Mouse (Mus musculus): Measurements from ENCODE around the gene Ankrd49.

Gene Ankrd49

DNA sequence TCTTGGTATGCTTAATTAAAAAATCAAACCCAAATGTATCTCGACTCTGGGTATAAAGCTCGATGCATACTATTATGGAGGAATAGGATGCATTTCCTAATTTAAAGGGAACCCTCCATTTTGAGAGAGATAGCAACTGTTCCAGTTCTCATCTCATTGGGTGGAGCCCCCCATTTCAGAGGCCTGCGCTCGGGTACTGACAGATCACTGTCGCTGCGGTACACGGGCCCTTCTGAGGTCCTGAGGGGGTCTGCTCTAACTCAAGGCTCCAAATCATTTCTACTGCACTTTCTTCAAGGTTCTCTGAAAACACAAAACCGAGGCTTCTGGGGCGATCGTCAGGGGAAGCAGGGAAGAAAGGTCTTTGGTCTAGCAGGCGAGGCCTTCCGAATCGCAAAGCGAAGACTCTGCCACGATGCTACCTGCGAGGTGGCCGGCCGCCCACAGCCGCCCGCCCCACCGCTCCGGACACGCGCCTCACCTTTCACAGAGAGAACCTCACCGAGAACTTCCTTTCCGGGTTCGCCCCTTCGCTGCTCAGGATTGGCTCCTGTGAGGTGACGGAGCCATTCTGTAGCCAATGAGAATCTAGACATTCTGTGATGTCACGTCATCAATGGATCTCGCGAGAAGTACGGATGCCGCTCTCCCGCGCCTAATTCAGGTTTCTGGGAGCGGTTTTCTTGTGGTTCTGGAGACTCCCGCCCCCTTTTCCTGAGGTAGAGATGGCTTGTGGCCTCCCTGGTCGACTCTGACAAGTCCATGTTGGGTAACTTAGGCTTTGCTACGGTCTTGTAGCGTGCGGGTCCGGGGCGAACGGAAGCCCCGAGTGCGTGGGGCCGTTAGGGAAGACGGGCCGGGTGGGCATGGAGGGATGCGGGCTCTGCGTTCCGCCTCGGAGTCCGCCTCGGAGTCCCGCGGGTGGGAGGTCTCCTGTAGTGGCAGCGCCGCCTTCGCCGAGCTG, at the start of gene Ankrd49, which contains the start of gene Mre11a:
TSS of gene Ankrd49 (minus strand) at position 818 of the 964 bp plus-strand sequence.
TSS of gene Mre11a (plus strand) at position 616 of the 964 bp plus-strand sequence.
- DNase-seq = peak; percentile 97

DNA sequence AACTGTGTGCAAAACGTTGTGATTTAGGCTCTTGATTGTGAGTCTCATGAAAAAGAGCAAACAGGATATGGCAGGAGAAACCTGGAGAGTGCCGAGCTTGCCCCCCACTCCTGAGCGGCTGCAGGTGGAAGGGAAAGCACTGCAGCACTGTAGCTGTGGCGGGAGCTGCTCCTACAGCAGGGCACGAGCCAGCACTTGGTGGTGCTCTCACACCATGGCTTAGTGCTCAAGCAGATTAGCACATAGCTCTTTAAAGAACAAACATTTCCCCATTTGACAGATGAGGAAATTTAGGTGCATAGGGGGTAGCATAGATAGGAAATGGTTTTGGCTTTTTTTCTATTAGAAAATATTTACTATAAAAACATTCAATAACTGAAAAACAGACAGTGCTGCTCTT, 47.4 kb upstream of the Ankrd49 start:
- no peak for DNase-seq

DNA sequence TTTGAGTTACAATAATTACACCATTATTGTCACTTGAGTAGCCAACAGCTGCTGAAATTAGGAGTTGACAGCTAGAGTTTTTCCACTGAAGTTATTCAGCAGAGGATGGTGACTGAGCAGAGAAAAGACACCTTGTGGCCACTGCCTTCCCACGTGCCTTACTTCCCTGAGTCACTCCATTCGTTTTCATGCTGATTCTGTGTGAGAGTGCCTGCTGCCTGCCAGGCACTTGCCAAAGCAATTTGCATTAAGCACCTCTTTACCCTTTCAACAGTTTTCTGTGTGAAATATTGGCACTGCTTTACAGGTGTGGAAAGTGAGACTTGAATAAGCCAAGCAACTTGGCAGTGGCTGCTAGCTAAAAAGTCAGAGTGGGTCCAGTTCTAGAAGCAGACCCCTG, 43.2 kb upstream of the Ankrd49 start:
- DNase-seq = no peak

DNA sequence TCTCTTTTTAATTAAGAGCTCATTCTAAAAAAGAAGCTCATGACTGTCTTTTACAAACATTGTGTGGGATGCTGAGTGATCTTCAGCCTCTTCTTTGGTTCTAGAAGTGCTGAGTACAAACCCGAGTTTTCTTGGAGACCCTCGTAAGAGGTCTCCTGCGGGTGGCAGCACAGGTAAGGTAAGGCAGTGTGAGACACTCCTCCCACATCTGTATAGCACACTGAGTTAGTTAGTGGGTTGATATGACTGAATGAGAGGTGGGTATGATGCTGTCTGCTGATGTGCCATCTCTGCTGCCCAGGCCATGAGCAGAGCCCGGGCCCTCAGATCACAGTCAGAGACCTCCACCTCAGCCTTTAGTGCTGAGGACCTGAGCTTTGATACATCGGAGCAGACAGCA, 40.2 kb upstream of the Ankrd49 start:
- DNase-seq = no peak

DNA sequence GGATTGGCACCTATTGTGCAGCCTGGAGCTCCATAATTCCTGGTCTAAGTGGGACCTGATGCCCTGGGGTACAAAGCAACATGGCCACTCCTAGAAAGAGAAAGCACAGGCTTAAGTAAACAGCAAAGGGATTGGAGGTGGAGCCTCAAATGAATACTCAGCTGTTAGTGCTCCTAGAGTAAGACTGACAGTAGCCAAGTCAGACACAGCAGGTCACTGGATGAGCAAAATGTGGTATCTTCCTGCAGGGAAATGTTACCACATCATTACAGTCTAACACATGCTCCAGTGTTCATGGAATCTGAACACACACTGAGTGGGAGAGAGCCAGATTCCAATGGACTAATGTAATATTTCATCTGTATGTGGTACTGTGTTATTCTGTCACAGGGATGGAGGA, 36.7 kb upstream of the Ankrd49 start:
- DNase-seq = no peak

DNA sequence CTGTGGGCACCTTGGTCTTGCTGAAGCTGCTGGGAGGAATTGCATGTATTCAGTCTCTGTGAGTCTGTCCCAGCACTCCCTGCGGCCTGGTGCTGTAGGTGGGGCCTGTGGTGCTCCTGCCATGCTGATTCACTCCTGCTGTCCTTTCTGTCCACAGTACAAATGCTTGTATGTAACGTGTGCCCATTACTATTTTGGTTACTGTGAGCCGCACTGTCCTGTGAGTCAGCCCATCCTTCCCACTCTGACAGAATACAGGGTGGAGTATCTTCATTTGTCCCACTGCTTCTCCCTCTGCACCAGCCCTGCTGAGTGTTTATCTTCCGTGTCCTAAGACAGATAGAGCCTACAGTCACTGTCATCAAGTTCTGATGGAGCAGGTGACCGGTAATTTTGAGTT, 25.5 kb upstream of the Ankrd49 start:
- DNase-seq = no peak

DNA sequence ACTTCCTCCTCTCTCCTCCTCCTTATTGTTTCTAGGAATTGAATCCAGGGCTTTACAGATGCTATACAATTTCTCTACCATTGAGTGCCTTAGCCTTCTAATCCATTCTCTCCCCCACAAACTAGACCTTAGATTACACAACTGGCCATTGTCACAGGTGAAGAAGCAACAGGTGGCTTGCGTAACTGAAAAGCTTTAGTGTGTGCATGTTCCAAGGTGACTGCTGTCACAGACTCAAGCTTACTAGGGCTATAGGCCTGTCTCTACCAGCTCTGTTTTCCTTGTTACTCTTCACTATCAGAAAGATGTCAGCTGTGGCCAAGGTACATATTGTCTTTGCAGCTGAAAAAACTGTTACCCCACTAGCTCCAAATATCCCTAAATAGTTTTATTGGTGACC, 22.1 kb upstream of the Ankrd49 start:
- no peak for DNase-seq

DNA sequence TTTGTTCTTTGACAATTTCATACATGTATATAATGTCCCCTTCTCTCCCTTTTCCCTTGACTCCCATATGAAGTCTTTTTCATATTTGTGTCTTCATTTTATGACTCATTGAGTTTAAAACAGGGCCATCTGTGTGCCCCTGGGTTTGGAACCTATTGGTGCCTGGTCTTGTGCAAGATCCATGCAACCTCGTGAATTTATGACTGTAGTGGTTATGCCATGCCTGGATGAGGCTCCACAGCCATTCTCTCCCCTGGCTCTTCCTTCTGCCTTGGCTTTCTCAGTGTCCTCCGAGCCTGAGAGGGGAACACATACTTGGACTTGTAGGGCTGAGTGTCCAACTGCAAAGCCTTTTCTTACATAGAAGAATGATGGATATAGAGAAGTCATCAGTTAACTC, 21.1 kb upstream of the Ankrd49 start:
- DNase-seq = no peak

DNA sequence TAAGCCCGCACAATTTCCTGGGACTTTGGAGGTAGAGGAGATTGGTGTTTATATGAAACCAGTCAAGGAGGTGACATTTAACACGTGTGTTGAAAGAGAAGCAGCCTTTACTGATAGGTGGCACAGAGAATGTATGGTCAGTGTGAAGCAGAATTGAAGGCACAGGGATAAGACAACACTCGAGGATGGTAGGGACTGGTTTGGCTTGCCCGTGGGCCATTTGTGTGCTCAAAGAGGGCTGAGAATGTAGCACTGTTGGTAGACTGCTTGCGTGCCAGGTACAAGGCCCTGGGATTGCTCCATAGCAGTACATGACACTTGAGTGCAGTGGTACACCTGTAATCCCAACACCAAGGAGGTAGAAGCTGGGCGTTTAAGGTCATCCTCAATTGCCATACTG, 2.7 kb upstream of the Ankrd49 start:
- no peak for DNase-seq

DNA sequence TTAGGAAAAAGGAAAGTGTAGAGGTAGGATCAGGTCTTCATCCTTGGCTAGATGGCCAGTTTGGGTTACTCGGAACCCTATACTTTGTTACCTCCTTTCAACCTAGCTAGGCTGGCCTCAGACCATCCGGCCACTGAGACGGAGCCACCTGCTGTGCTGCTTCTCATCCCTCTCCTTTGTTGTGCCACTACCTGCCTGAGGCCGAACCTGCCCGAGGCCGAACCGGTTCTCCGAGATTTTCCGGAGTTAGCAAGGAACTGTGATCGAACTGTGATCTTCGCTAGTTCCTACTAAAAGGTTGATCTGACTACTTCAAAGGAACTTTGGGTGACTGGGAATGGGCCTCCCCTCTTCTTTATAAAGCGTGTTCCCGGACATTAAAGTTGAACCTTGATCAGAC, 6.3 kb downstream of the Ankrd49 start:
- no peak for DNase-seq

DNA sequence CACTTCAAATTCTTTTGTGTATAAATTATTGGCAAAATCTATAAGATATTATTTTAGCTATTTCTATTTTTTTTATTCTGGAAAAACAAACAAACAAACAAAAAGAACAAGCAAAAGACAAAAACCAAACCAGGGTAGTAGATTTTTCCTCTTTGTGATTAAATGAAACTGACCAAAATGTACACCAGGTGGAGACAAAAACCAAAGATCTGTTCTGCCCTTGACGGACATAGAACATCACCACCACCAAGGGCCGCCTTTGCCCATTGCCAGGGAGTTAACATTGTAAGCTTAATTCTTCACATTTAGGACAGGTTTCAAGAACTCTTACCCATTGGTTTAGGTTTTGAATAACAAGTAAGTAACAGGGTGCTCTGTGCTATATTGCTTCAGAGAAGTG, 10.8 kb downstream of the Ankrd49 start:
- DNase-seq = peak; percentile 11

DNA sequence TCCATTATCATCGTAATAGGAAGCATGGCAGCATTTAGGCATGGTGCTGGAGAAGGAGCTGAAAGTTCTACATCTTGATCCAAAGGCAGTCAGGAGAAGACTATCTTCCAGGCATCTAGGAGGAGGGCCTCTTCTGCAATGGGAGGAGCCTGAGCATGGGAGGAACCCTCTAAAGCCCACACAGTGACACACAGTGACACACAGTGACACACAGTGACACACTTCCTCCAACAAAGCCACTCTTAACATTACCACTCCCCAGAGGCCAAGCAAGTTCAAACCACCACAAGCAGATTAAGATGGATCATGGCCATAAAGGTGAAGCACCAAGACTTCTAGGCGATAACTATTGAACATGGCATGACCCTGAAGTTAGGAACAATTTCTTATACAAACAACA, 12.6 kb downstream of the Ankrd49 start:
- no peak for DNase-seq

DNA sequence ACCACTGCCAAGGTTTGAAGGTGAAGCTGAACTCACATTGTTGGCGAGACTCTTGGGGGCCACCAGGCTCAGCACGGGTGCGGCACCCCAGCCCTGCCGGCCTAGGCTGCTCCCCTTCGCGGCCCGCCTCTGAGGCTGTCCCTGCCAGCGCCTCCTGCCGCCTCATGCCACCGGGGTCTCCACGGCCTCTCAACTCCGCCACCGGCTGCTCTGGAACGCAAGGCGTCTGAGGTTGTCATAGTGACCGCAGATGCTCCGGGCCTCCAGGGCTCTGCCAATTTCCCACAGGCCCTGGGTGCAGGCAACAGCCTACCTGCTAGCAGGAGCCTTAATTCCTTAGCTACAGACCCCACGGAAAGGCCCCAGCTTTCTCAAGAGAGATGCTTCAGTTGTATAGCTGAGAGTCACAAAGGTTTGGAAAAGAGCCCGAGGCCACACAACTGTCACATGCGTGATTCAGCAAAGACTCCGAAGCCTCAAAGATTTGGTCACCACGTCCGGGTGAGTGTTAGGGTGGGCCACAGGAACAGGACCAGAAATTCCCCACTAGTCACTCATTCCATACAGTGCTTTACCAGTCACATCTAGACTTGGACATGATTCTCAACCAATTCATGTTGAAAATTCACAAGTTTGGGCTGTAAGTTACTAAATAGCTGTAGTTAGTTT, 13.7 kb downstream of the Ankrd49 start, which contains the start of gene 1700012B09Rik:
TSS of gene 1700012B09Rik (minus strand) at position 228 of the 669 bp plus-strand sequence.
- peak; percentile 58 for DNase-seq

DNA sequence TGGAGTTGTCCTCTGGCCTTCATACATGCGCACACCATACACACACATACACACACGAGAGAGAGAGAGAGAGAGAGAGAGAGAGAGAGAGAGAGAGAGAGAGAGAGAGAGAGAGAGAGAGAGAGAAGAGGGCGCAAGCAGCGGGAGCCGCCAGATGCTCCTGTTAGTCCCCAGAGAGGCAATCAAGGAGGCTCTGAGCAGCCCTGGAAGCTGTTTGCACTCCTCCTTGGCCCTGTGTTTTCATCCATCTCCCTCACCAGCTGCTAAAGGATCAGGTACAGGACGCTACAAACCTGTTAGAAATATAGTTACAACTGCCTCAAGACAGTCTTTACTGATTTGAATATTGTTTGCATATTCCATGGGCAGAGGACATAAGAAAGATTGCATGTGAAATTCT, 14.8 kb downstream of the Ankrd49 start:
- DNase-seq = no peak

DNA sequence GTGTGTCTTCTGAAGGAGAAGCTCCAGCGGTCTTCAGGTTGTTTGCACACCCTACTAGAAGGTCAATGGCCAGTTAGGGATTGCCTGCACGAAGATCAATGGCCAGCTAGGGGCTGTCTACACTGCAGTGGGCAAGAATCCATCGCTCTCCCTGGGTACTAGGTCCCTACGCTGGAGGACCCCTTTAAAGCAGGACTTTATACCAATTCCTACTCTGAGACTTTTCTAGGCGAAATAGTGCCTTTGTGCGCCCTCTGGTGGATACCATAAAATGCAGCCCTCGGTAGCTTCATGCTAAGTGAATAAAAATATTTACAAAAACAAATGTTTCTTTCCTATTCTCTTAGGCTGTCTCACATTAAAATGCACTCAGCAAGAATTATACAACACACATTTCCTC, 19.9 kb downstream of the Ankrd49 start:
- DNase-seq = peak; percentile 79

DNA sequence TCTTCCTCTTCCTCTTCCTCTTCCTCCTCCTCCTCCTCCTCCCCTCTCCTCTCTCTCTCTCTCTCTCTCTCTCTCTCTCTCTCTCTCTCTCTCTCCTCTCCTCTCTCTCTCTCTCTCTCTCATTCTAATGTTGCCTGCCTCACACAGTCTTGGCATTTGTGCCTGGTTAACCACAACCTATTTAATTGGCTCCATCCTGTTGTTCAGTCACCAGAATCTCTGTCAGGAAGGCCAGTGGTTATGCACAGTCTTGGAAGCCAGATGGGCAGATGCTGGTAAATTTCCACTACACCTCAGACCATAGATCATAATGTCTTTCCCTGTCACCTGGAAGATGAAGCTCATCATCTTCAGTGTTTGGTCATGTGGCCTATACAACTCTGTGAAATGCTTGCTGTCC, 25.4 kb downstream of the Ankrd49 start:
- no peak for DNase-seq

DNA sequence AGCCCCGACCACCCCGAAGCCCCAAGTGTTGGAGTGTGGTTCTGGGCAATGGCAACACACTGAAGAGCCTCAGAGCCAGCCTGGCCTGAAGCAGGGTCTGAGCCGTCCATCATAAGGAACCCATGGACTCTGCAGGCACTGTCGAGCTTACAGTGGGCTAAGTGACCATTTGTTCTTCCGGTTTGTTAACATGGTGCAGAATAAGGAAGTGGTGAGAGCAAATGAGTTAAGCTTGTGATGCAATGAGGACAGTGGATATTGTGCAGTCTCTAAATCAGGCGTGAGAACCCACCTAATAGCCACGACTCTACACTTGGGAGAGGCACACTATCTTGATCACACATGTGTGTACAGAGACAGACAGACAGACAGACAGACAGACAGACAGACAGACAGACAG, 26.1 kb downstream of the Ankrd49 start:
- DNase-seq = no peak

DNA sequence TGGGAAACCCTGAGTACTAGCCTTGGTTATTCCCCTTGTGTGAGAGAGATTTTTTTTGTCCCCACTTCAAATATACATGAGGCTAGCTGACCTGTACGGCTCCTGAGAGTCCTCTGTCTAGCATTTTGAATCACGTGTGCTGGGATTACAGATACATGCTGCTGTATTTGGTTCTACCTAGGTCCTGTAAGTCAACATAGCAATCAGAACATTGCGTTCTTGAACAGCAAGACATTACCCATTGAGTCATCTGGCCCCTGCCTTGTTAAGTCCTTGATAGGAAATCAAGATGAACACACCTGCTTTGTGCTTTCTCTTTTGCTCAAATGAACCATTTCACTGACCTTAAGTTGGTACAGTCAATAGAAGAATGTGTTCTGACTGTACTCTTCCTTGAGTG, 30.2 kb downstream of the Ankrd49 start:
- DNase-seq = no peak

DNA sequence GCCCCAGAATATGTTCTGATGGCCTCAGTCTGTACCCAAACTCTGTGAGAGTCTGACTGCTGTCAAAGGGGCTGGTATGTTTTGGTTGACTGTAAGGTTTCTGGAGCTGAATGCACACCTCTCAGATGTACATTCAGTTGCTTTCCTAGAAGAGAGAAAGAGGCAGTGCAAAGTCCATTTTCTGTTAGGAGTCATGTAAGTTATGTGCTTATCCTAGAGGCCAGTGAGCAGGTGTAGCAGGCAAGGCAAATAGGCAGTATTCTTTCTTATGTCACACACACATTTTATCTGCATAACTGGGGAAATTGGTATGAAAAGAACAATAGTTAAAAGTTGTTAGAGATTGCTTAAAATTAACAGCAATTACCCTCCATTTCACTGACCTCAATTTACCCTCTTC, 30.7 kb downstream of the Ankrd49 start:
- no peak for DNase-seq

DNA sequence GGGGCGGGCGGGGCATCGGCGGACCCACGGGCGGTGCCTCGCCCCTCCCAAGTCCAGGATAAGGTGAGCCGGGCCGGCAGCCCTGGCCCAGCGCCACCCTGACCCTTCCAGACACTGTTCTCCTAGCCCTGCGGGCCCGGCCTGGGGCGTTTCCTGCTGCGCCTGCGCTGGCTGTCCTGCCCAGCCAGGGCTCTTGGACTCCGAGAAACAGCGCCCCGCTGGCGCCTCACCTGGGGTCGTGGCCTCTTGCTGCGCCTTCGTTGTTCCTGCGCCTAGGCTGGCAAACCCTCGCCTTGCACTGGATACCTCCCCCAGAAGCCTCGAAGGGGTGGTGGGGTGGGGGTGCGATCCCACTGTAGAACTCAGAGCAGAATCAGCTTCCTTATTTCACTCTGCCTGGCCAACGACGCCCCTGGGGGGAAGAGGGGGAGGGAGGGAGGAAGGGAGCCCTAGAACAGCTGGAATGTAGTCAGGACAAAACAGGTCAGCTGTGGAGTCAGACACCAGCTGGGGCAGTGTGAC, 32.6 kb downstream of the Ankrd49 start, which contains the start of gene Fut4:
TSS of gene Fut4 (minus strand) at position 393 of the 522 bp plus-strand sequence.
- peak; percentile 77 for DNase-seq

DNA sequence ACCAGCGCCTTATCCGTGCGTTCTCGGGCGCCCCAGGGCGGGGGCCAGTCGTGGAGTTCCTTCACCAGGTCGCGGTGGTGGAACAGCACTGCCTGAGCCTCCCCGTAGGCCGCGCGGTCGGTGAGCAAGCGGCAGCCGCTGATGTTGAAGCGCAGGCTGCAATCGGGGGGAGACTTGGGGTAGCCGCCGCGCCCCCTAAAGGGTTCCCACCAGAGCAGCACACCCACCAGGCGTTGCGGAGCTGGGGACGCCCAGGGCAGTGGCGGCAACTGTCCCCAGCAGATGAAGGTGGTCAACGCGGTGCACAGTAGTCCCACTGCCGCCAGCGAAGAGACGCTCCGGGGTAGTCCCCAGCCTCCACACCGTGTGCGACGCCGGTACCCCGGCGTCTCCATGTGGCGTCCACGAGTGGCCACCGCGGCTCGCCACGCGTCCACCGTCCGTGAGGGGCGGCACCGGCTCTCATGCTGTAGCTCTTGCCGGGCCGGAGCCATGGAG, 33.1 kb downstream of the Ankrd49 start:
- DNase-seq = peak; percentile 52

DNA sequence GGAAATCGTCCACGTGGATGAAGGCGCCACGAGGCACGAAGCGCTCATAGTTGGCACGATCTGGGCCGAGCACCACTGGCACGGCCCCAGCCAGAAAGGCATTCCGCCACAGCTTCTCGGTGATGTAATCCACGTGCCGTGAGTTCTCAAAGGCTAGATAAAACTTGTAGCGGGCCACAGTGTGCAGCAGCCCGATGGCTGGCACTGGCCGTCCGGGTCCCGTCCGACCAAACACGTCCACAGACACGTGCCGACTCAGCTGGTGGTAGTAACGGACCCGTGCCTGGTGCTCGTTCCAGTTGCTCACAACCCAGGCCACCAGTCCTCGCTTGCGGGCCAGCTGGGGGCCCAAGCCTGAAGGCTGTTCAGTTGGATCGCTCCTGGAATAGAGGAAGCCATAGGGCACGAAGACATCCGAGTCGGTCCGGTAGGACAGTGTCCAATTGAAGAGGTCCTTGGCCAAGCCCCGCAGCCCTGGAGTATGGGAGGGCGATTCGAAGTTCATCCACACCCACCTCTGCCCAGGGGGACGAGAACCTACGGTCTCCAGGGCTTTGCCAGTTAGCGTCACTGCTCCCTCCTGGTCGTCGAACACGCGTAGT, 33.7 kb downstream of the Ankrd49 start:
- DNase-seq = no peak
